Mouse (Mus musculus) lung, adult 2 months (tissue): ENCODE data around the gene Kctd10.

Source experiments
- CTCF ChIP-seq: fragments of 200-500 bp; IDR thresholded peaks from 2 replicates; pipeline ENCODE4 v1.5.1; 2011; ENCODE audit warnings: mild to moderate bottlenecking, low read length, control low read depth; ENCODE audit not compliant: insufficient read depth
- POLR2A ChIP-seq: fragments of 200-500 bp; IDR thresholded peaks from 2 replicates; pipeline ENCODE4 v1.6.1; 2011; ENCODE audit warnings: low read depth, mild to moderate bottlenecking, control low read depth, low read length, borderline replicate concordance; ENCODE audit errors: extremely low read depth

- TF ChIP-seq CTCF (no peak), POLR2A (no peak)
Measured at GRCm38 (mm10) chr5:114412361-114412998, 32.2 kb upstream of the Kctd10 start.
